In genomic region chr17:81546012-81546411, GRCm38 (mm10) we compare ENCODE assay signal across 16 mouse cellular contexts.
"Had no signal": no experiment of that assay in that cellular context is flagged by ENCODE, and none has a peak within 500 bp of the region (broad histone marks: within the 10 kb centered on the region; RNA-seq: fewer than 3 reads in every experiment).

No protein-coding gene starts in this region.

- H3K9me3 ChIP-seq: midbrain, embryonic 10.5 days; midbrain, embryonic 12.5 days; neural tube, embryonic 13.5 days; neural tube, embryonic 15.5 days; stomach, embryonic 15.5 days had no signal

- H3K36me3 ChIP-seq: midbrain, embryonic 10.5 days; midbrain, embryonic 12.5 days; neural tube, embryonic 13.5 days; neural tube, embryonic 15.5 days; stomach, embryonic 15.5 days had no signal

- H3K27me3 ChIP-seq: midbrain, embryonic 12.5 days; neural tube, embryonic 13.5 days; neural tube, embryonic 15.5 days; stomach, embryonic 15.5 days had no signal

- H3K4me2 ChIP-seq: lung, embryonic 14.5 days; midbrain, embryonic 12.5 days; neural tube, embryonic 13.5 days; neural tube, embryonic 15.5 days; stomach, embryonic 15.5 days had no signal

- H3K9ac ChIP-seq: lung, embryonic 14.5 days; midbrain, embryonic 12.5 days; neural tube, embryonic 13.5 days; neural tube, embryonic 15.5 days; stomach, embryonic 15.5 days had no signal

- DNase-seq: lung, postnatal 10 days; lung, postnatal 4 days; midbrain, embryonic 14.5 days; right cerebral cortex, postnatal 14 days; thymus, adult 2 months; thymus, postnatal 25 days; thymus, postnatal 4 days had no signal

- H3K4me1 ChIP-seq: stomach, embryonic 15.5 days had no signal

- H3K27ac ChIP-seq: midbrain, embryonic 10.5 days; midbrain, embryonic 12.5 days; neural tube, embryonic 13.5 days; neural tube, embryonic 15.5 days; stomach, embryonic 15.5 days; stomach, postnatal 0 days had no signal

- ATAC-seq: midbrain, embryonic 16.5 days had no signal

- H3K4me3 ChIP-seq: midbrain, embryonic 10.5 days; midbrain, embryonic 12.5 days; myocyte; neural tube, embryonic 13.5 days; neural tube, embryonic 15.5 days; stomach, embryonic 15.5 days had no signal
